Mouse (Mus musculus) limb, embryonic 10.5 days (tissue): Measurements from ENCODE around the gene Cfap65. TPM values are rescaled to one million over a fixed set of nuclear protein-coding genes. Genes with fewer than 3 reads are reported as not detected.

Experiments used
- DNase-seq: peaks from one replicate; pipeline ENCODE4 v3.0.0-alpha.2; 2017; ENCODE audit warnings: low spot score
- H3K27ac ChIP-seq: fragments of 300-500 bp; sonication (generic); 2 replicates; pipeline ENCODE4 v1.5.1; 2016; ENCODE audit warnings: mild to moderate bottlenecking
- H3K27me3 ChIP-seq: fragments of 300-500 bp; sonication (generic); 2 replicates; pipeline ENCODE4 v1.6.1; 2016; ENCODE audit warnings: low read depth, mild to moderate bottlenecking; ENCODE audit not compliant: poor library complexity, severe bottlenecking
- H3K36me3 ChIP-seq: fragments of 300-500 bp; sonication (generic); 2 replicates; pipeline ENCODE4 v1.6.1; 2016; ENCODE audit warnings: mild to moderate bottlenecking, moderate library complexity
- H3K4me1 ChIP-seq: fragments of 300-500 bp; sonication (generic); 2 replicates; pipeline ENCODE4 v1.6.1; 2016
- H3K4me3 ChIP-seq: fragments of 300-500 bp; sonication (generic); 2 replicates; pipeline ENCODE4 v1.5.1; 2016; ENCODE audit warnings: mild to moderate bottlenecking, moderate library complexity
- H3K9me3 ChIP-seq: fragments of 300-500 bp; sonication (generic); replicated peaks from 2 replicates; pipeline ENCODE4 v1.6.1; 2016; ENCODE audit warnings: mild to moderate bottlenecking
- WGBS: fragments of 180-500 bp; shearing (Covaris S2); methylation state at CpG from one replicate; pipeline ENCODE4 v1.1.7; 2016; 5-methylcytosine and 5-hydroxymethylcytosine counted together
- polyA plus RNA-seq: library from polyadenylated mRNA; unstranded; fragments of >200 nt; fragmentation: Nextera tagmentation; extraction: Ambion mirVana; gene quantifications from 2 replicates; pipeline ENCODE4 v1.2.1, GENCODE M21; 2016

Gene Cfap65
- polyA plus RNA-seq, 1 experiment from 2014 or later, result not detected

GRCm38 (mm10) chr1:74950576-74951490 lies 15.4 kb upstream of the Cfap65 start:
- peak; percentile 66 for DNase-seq
- H3K27ac ChIP-seq, result no peak overlapping the region
- H3K27me3 ChIP-seq, result peaks cover 99% of the 10 kb centered on the region
- no peaks in the 10 kb centered on the region for H3K36me3 ChIP-seq
- WGBS, result 2% methylated on average over 84 of the region's 84 CpGs
- peaks cover 38% of the 10 kb centered on the region for H3K4me1 ChIP-seq
- no peaks in the 10 kb centered on the region for H3K9me3 ChIP-seq
- peak overlapping the region; percentile 44 for H3K4me3 ChIP-seq

GRCm38 (mm10) chr1:74950066-74950465 lies 14.7 kb upstream of the Cfap65 start:
- H3K36me3 ChIP-seq, result no peaks in the 10 kb centered on the region
- WGBS, result 2% methylated on average over 16 of the region's 16 CpGs
- no peak overlapping the region for H3K4me3 ChIP-seq
- H3K9me3 ChIP-seq, result no peaks in the 10 kb centered on the region
- DNase-seq, result peak; percentile 48
- H3K27me3 ChIP-seq, result peaks cover 99% of the 10 kb centered on the region
- no peak overlapping the region for H3K27ac ChIP-seq
- peaks cover 38% of the 10 kb centered on the region for H3K4me1 ChIP-seq

- H3K9me3 ChIP-seq, result no peaks in the 10 kb centered on the region
- DNase-seq, result no peak
- 5% methylated on average over 24 of the region's 24 CpGs for WGBS
- H3K36me3 ChIP-seq, result no peaks in the 10 kb centered on the region
- no peak overlapping the region for H3K4me3 ChIP-seq
- H3K4me1 ChIP-seq, result peaks cover 38% of the 10 kb centered on the region
- no peak overlapping the region for H3K27ac ChIP-seq
- H3K27me3 ChIP-seq, result peaks cover 99% of the 10 kb centered on the region
Measured at GRCm38 (mm10) chr1:74949666-74950050, 14.3 kb upstream of the Cfap65 start.

GRCm38 (mm10) chr1:74948784-74949665 lies 13.6 kb upstream of the Cfap65 start:
- peaks cover 38% of the 10 kb centered on the region for H3K4me1 ChIP-seq
- WGBS, result 4% methylated on average over 20 of the region's 20 CpGs
- no peaks in the 10 kb centered on the region for H3K36me3 ChIP-seq
- no peaks in the 10 kb centered on the region for H3K9me3 ChIP-seq
- 0 out of 2 replicates have a peak overlapping the region, but pooled peaks have one; percentile 42 for H3K4me3 ChIP-seq
- peak; percentile 77 for DNase-seq
- H3K27ac ChIP-seq, result no peak overlapping the region
- H3K27me3 ChIP-seq, result peaks cover 100% of the 10 kb centered on the region

GRCm38 (mm10) chr1:74947986-74948670 lies 12.7 kb upstream of the Cfap65 start:
- H3K4me1 ChIP-seq, result peaks cover 38% of the 10 kb centered on the region
- no peak overlapping the region for H3K27ac ChIP-seq
- no peaks in the 10 kb centered on the region for H3K36me3 ChIP-seq
- DNase-seq, result peak; percentile 60
- peaks cover 99% of the 10 kb centered on the region for H3K27me3 ChIP-seq
- peak overlapping the region; percentile 42 for H3K4me3 ChIP-seq
- WGBS, result 2% methylated on average over 41 of the region's 41 CpGs
- H3K9me3 ChIP-seq, result no peaks in the 10 kb centered on the region

- WGBS, result 61% methylated on average over 12 of the region's 12 CpGs
- peaks cover 68% of the 10 kb centered on the region for H3K27me3 ChIP-seq
- H3K4me1 ChIP-seq, result no peaks in the 10 kb centered on the region
- no peaks in the 10 kb centered on the region for H3K36me3 ChIP-seq
- no peak overlapping the region for H3K27ac ChIP-seq
- no peak overlapping the region for H3K4me3 ChIP-seq
- no peak for DNase-seq
- no peaks in the 10 kb centered on the region for H3K9me3 ChIP-seq
Measured at GRCm38 (mm10) chr1:74941651-74942360, 6.4 kb upstream of the Cfap65 start.

- no peaks in the 10 kb centered on the region for H3K36me3 ChIP-seq
- 3% methylated on average over 3 of the region's 3 CpGs for WGBS
- H3K27ac ChIP-seq, result no peak overlapping the region
- H3K4me1 ChIP-seq, result no peaks in the 10 kb centered on the region
- DNase-seq, result peak; percentile 53
- peaks cover 64% of the 10 kb centered on the region for H3K27me3 ChIP-seq
- no peaks in the 10 kb centered on the region for H3K9me3 ChIP-seq
- H3K4me3 ChIP-seq, result no peak overlapping the region
Measured at GRCm38 (mm10) chr1:74939762-74940161, 4.4 kb upstream of the Cfap65 start.

- Histone ChIP-seq H3K27ac (no peak overlapping the region), H3K9me3 (no peaks in the 10 kb centered on the region), H3K4me3 (no peak overlapping the region), H3K4me1 (no peaks in the 10 kb centered on the region), H3K36me3 (no peaks in the 10 kb centered on the region), H3K27me3 (peaks cover 64% of the 10 kb centered on the region)
- 49% methylated on average over 12 of the region's 12 CpGs for WGBS
- DNase-seq, result no peak
Measured at GRCm38 (mm10) chr1:74936221-74936830, 927 bp upstream of the Cfap65 start.

- Histone ChIP-seq H3K4me3 (no peak overlapping the region), H3K27me3 (peaks cover 53% of the 10 kb centered on the region), H3K36me3 (no peaks in the 10 kb centered on the region), H3K4me1 (no peaks in the 10 kb centered on the region), H3K9me3 (no peaks in the 10 kb centered on the region), H3K27ac (no peak overlapping the region)
- DNase-seq, result no peak
- WGBS, result 79% methylated on average over 9 of the region's 9 CpGs
Measured at GRCm38 (mm10) chr1:74927621-74928296, 7.6 kb downstream of the Cfap65 start.

- DNase-seq, result no peak
- Histone ChIP-seq H3K27me3 (peaks cover 42% of the 10 kb centered on the region), H3K27ac (no peak overlapping the region), H3K9me3 (no peaks in the 10 kb centered on the region), H3K4me3 (no peak overlapping the region), H3K36me3 (no peaks in the 10 kb centered on the region), H3K4me1 (no peaks in the 10 kb centered on the region)
- 39% methylated on average over 6 of the region's 6 CpGs for whole genome bisulfite sequencing
Measured at GRCm38 (mm10) chr1:74926721-74927120, 8.7 kb downstream of the Cfap65 start.

- Histone ChIP-seq H3K27ac (no peak overlapping the region), H3K4me3 (no peak overlapping the region), H3K27me3 (peaks cover 35% of the 10 kb centered on the region), H3K4me1 (no peaks in the 10 kb centered on the region), H3K9me3 (no peaks in the 10 kb centered on the region), H3K36me3 (no peaks in the 10 kb centered on the region)
- no peak for DNase-seq
- 70% methylated on average over 4 of the region's 4 CpGs for WGBS
Measured at GRCm38 (mm10) chr1:74924464-74924863, 10.9 kb downstream of the Cfap65 start.
